Mouse (Mus musculus): Measurements from ENCODE around the gene Atp11a. TPM values are rescaled to one million over a fixed set of nuclear protein-coding genes. Genes with fewer than 3 reads are reported as not detected.

Atp11a gene
- total and polyA plus RNA-seq, 3 experiments: 20.9 to 39.7 TPM; not detected in 1

- Histone ChIP-seq H3K79me2 (ENCODE audit: control insufficient read depth, insufficient read depth, low read length, poor library complexity) (no peaks in the 10 kb centered on the region), H3K9ac (ENCODE audit: control insufficient read depth, low read depth, low read length, poor library complexity, severe bottlenecking) (no peak overlapping the region), H3K27ac (ENCODE audit: control insufficient read depth, low read depth, low read length) (no peak overlapping the region), H3K9me3 (replicated peaks; ENCODE audit: insufficient read depth, low read length) (no peaks in the 10 kb centered on the region), H3K36me3 (ENCODE audit: control insufficient read depth in 1 of 2, insufficient read depth in 2 of 2, low read length in 2 of 2) (no peaks in the 10 kb centered on the region), H3K27me3 (ENCODE audit: control insufficient read depth in 1 of 2, insufficient read depth in 2 of 2, low read length in 2 of 2) (no peaks in the 10 kb centered on the region), H3K4me3 (ENCODE audit: control insufficient read depth in 1 of 2, insufficient read depth in 1 of 2, low read depth in 2 of 2, low read length in 2 of 2) (no peak overlapping the region), H3K4me1 (ENCODE audit: control insufficient read depth in 1 of 2, insufficient read depth in 2 of 2, low read length in 2 of 2) (no peaks in the 10 kb centered on the region)
- no peak for TF ChIP-seq MAFK (IDR thresholded peaks at IDR 0.05; ENCODE audit: borderline replicate concordance, low read depth, low read length)
- no peak for TF ChIP-seq POLR2AphosphoS5 (IDR thresholded peaks at IDR 0.05; ENCODE audit: borderline replicate concordance, low read depth, low read length)
- no peak for TF ChIP-seq BHLHE40 (IDR thresholded peaks at IDR 0.05; ENCODE audit: borderline replicate concordance, low read depth, low read length)
- no peak for TF ChIP-seq GABPA (IDR thresholded peaks at IDR 0.05; ENCODE audit: low read depth, low read length)
- TF ChIP-seq E2F4 (IDR thresholded peaks at IDR 0.05; ENCODE audit: borderline replicate concordance, low read depth, low read length): no peak
- TF ChIP-seq ZKSCAN1 (IDR thresholded peaks at IDR 0.05; ENCODE audit: low read depth, low read length): no peak
- no peak for TF ChIP-seq NELFE (IDR thresholded peaks at IDR 0.05; ENCODE audit: low read depth, low read length)
- no peak for TF ChIP-seq MYC (IDR thresholded peaks at IDR 0.05; ENCODE audit: low read depth, low read length)
- no peak for TF ChIP-seq ETS1 (IDR thresholded peaks at IDR 0.05; ENCODE audit: low read depth, low read length)
- no peak for TF ChIP-seq KAT2A (conservative IDR thresholded peaks at IDR 0.05; ENCODE audit: low read depth, low read length)
- TF ChIP-seq USF2 (IDR thresholded peaks at IDR 0.05; ENCODE audit: borderline replicate concordance in 1 of 2, insufficient read depth in 1 of 2, low read depth in 1 of 2, low read length in 2 of 2): no peak
- TF ChIP-seq GATA1 (IDR thresholded peaks at IDR 0.05; ENCODE audit: low read depth, low read length): no peak
- TF ChIP-seq TAL1 (IDR thresholded peaks at IDR 0.05; ENCODE audit: low read length): no peak
- TF ChIP-seq NRF1 (IDR thresholded peaks at IDR 0.05; ENCODE audit: insufficient read depth, low read depth, low read length, poor library complexity, severe bottlenecking): no peak
- no peak for TF ChIP-seq RAD21 (IDR thresholded peaks at IDR 0.05; ENCODE audit: low read depth, low read length)
- TF ChIP-seq RCOR1 (IDR thresholded peaks at IDR 0.05; ENCODE audit: low read depth, low read length): no peak
- TF ChIP-seq TCF12 (IDR thresholded peaks at IDR 0.05; ENCODE audit: low read depth, low read length): no peak
- no peak for TF ChIP-seq SMC3 (IDR thresholded peaks at IDR 0.05; ENCODE audit: low read depth, low read length)
- TF ChIP-seq ZMIZ1 (IDR thresholded peaks at IDR 0.05; ENCODE audit: low read depth, low read length): no peak
- TF ChIP-seq MAZ (IDR thresholded peaks at IDR 0.05; ENCODE audit: low read depth, low read length): no peak
- DNase-seq (ENCODE audit: low read depth, low spot score): no peak
These were observed 44.8 kb downstream of the Atp11a start for GRCm38 (mm10) chr8:12801586-12801985.

GRCm38 (mm10) chr8:12803121-12803520 lies 46.3 kb downstream of the Atp11a start:
- no peak for DNase-seq (ENCODE audit: low read depth, low spot score)
- no peak overlapping the region for H3K9ac ChIP-seq (ENCODE audit: control insufficient read depth, low read depth, low read length, poor library complexity, severe bottlenecking)
- no peaks in the 10 kb centered on the region for H3K9me3 ChIP-seq (replicated peaks; ENCODE audit: insufficient read depth, low read length)
- TF ChIP-seq NELFE (IDR thresholded peaks at IDR 0.05; ENCODE audit: low read depth, low read length) (no peak), TAL1 (IDR thresholded peaks at IDR 0.05; ENCODE audit: low read length) (no peak), E2F4 (IDR thresholded peaks at IDR 0.05; ENCODE audit: borderline replicate concordance, low read depth, low read length) (no peak), SIN3A (IDR thresholded peaks at IDR 0.05; ENCODE audit: low read length) (no peak), POLR2AphosphoS2 (IDR thresholded peaks at IDR 0.05; ENCODE audit: low read length) (no peak), HCFC1 (IDR thresholded peaks at IDR 0.05; ENCODE audit: low read depth, low read length) (no peak), ZNF384 (IDR thresholded peaks at IDR 0.05; ENCODE audit: low read depth, low read length) (no peak), SMC3 (IDR thresholded peaks at IDR 0.05; ENCODE audit: low read depth, low read length) (no peak), POLR2AphosphoS5 (IDR thresholded peaks at IDR 0.05; ENCODE audit: borderline replicate concordance, low read depth, low read length) (no peak), GABPA (IDR thresholded peaks at IDR 0.05; ENCODE audit: low read depth, low read length) (no peak), RCOR1 (IDR thresholded peaks at IDR 0.05; ENCODE audit: low read depth, low read length) (no peak), CHD1 (IDR thresholded peaks at IDR 0.05; ENCODE audit: low read depth, low read length) (no peak), KAT2A (conservative IDR thresholded peaks at IDR 0.05; ENCODE audit: low read depth, low read length) (no peak), UBTF (IDR thresholded peaks at IDR 0.05; ENCODE audit: borderline replicate concordance, insufficient read depth, low read depth, low read length) (no peak), MYC (IDR thresholded peaks at IDR 0.05; ENCODE audit: low read depth, low read length) (no peak)
- H3K4me1 ChIP-seq (ENCODE audit: control insufficient read depth in 1 of 2, insufficient read depth in 2 of 2, low read length in 2 of 2): no peaks in the 10 kb centered on the region
- H3K27me3 ChIP-seq (ENCODE audit: control insufficient read depth in 1 of 2, insufficient read depth in 2 of 2, low read length in 2 of 2): no peaks in the 10 kb centered on the region
- H3K36me3 ChIP-seq (ENCODE audit: control insufficient read depth in 1 of 2, insufficient read depth in 2 of 2, low read length in 2 of 2): no peaks in the 10 kb centered on the region; a peak in 1 of 4 replicates
- H3K4me3 ChIP-seq (ENCODE audit: control insufficient read depth in 1 of 2, insufficient read depth in 1 of 2, low read depth in 2 of 2, low read length in 2 of 2): no peak overlapping the region
- no peaks in the 10 kb centered on the region for H3K79me2 ChIP-seq (ENCODE audit: control insufficient read depth, insufficient read depth, low read length, poor library complexity)
- no peak overlapping the region for H3K27ac ChIP-seq (ENCODE audit: control insufficient read depth, low read depth, low read length)
